In the genomic region with DNA sequence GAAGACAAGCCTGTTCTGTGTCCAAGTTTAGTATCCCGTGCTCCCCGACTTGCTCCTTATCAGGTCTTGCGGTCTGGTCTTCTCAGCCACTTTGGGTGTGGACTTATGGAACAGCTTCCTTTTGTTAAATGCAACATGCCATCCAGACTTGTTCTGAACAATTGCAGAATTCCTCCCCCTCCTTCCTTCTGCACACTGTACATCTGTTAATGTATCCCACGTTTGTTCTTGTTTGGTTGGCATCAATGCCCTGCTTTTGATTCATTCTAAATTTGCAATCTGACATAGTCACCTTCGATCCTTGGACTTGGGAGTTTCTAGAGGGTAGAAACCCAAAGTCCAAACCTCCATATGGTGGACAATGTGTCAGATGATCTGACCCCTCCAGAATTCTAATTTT, we compare ENCODE assay signal across 9 mouse cellular contexts. TPM values are rescaled to one million over a fixed set of nuclear protein-coding genes. Genes with fewer than 3 reads are reported as not detected.
"Had no signal": no experiment of that assay in that cellular context is flagged by ENCODE, and none has a peak within 500 bp of the region (broad histone marks: within the 10 kb centered on the region; RNA-seq: fewer than 3 reads in every experiment).

No protein-coding gene starts in this region.

- DNase-seq: lung, adult 2 months; lung, postnatal 10 days; right cerebral cortex, postnatal 14 days; thymus, adult 2 months; thymus, postnatal 25 days; thymus, postnatal 4 days had no signal

RNA-seq across cellular contexts. Expression of a gene that starts 6.9 kb away (rescaled TPM):
- total RNA-seq: megakaryocyte progenitor cell, adult 5-6 weeks; monocyte, adult 5-6 weeks; neutrophil, adult 5-6 weeks had no signal
